8 mouse cellular contexts compared by ENCODE assay signal in the genomic region with DNA sequence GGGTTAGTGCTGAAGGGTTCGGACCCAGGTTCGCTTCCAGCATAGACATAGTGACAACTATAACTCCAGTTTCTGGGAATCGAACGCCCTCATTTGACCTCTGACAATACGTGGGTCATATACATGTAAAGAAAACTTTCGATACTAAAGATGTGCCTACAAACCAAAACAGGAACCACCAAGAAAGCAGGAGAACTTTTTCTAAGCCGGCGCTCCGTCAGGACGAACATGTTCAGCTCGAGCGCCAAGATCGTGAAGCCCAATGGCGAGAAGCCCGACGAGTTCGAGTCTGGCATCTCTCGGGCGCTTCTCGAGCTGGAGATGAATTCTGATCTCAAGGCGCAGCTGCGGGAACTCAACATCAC. TPM values are rescaled to one million over a fixed set of nuclear protein-coding genes. Genes with fewer than 3 reads are reported as not detected.
DNase-seq lines count a peak whose midpoint lies in the region; ATAC-seq and TF ChIP-seq lines count a peak whose summit lies in the region.

No protein-coding gene starts in this region.

- peak overlapping the region; percentile 64 for H3K4me3 ChIP-seq in bone marrow macrophage, adult 2 months (ENCODE audit: insufficient read depth, low read length)
- peak overlapping the region; percentile 83 for H3K4me3 ChIP-seq in heart, embryonic 12.5 days
- H3K4me3 ChIP-seq in limb, embryonic 10.5 days, result peak overlapping the region; percentile 80
- H3K4me3 ChIP-seq in midbrain, embryonic 14.5 days (replicated peaks; ENCODE audit: low read depth, low read length), result peak overlapping the region; percentile 72

- peak; percentile 44 to 75 for DNase-seq in adrenal gland, adult (ENCODE audit: inconsistent age in 2 of 2, low spot score in 1 of 2)
- DNase-seq in adrenal gland, postnatal 10 days, result no peak
- peak; percentile 67 for DNase-seq in limb, embryonic 10.5 days (ENCODE audit: low spot score)
- no peak for DNase-seq in midbrain, embryonic 14.5 days
- no peak for DNase-seq in spleen, adult 18-20 months

- H3K9me3 ChIP-seq in heart, embryonic 12.5 days (replicated peaks), result no peaks in the 10 kb centered on the region
- no peaks in the 10 kb centered on the region for H3K9me3 ChIP-seq in limb, embryonic 10.5 days (replicated peaks)
- H3K9me3 ChIP-seq in midbrain, embryonic 14.5 days (ENCODE audit: control insufficient read depth, low read length), result no peaks in the 10 kb centered on the region

- peak overlapping the region; percentile 98 for H3K4me2 ChIP-seq in heart, embryonic 12.5 days
- H3K4me2 ChIP-seq in midbrain, embryonic 14.5 days (ENCODE audit: low read length), result peak overlapping the region; percentile 55

- peaks cover 27% of the 10 kb centered on the region for H3K4me1 ChIP-seq in bone marrow macrophage, adult 2 months (ENCODE audit: control insufficient read depth, insufficient read depth, low read length)
- peaks cover 20% of the 10 kb centered on the region for H3K4me1 ChIP-seq in heart, embryonic 12.5 days (replicated peaks)
- H3K4me1 ChIP-seq in limb, embryonic 10.5 days, result peaks cover 40% of the 10 kb centered on the region
- H3K4me1 ChIP-seq in midbrain, embryonic 14.5 days (ENCODE audit: control insufficient read depth, insufficient read depth, low read length), result peaks cover 11% of the 10 kb centered on the region

- no peak for TF ChIP-seq POLR2A in bone marrow macrophage, adult 2 months (IDR thresholded peaks at IDR 0.05; ENCODE audit: borderline replicate concordance, low read depth, low read length)

- under 1% methylated on average over 22 of the region's 22 CpGs for WGBS in heart, embryonic 12.5 days
- WGBS in limb, embryonic 10.5 days, result under 1% methylated on average over 22 of the region's 22 CpGs
- under 1% methylated on average over 22 of the region's 22 CpGs for WGBS in midbrain, embryonic 14.5 days

- H3K27me3 ChIP-seq in heart, embryonic 12.5 days (replicated peaks), result no peaks in the 10 kb centered on the region
- H3K27me3 ChIP-seq in limb, embryonic 10.5 days (ENCODE audit: low read depth, poor library complexity, severe bottlenecking), result no peaks in the 10 kb centered on the region
- H3K27me3 ChIP-seq in midbrain, embryonic 14.5 days (ENCODE audit: control insufficient read depth, insufficient read depth, low read length), result no peaks in the 10 kb centered on the region

- H3K36me3 ChIP-seq in heart, embryonic 12.5 days, result peaks cover 38% of the 10 kb centered on the region
- peaks cover 48% of the 10 kb centered on the region for H3K36me3 ChIP-seq in limb, embryonic 10.5 days
- peaks cover 10% of the 10 kb centered on the region for H3K36me3 ChIP-seq in midbrain, embryonic 14.5 days (ENCODE audit: control insufficient read depth, insufficient read depth, low read length)

- peak overlapping the region; percentile 63 for H3K27ac ChIP-seq in bone marrow macrophage, adult 2 months (ENCODE audit: insufficient read depth, low read depth, low read length)
- peak overlapping the region; percentile 45 for H3K27ac ChIP-seq in heart, embryonic 12.5 days (ENCODE audit: poor library complexity, severe bottlenecking)
- H3K27ac ChIP-seq in limb, embryonic 10.5 days, result peak overlapping the region; percentile 97
- H3K27ac ChIP-seq in midbrain, embryonic 14.5 days (replicated peaks; ENCODE audit: low read depth, low read length), result no peak overlapping the region

- peak overlapping the region; percentile 63 for H3K9ac ChIP-seq in heart, embryonic 12.5 days
- H3K9ac ChIP-seq in midbrain, embryonic 14.5 days (replicated peaks; ENCODE audit: low read length), result no peak overlapping the region; the same call in 1 of the 2 replicates

- no peak for TF ChIP-seq CTCF in bone marrow macrophage, adult 2 months (IDR thresholded peaks at IDR 0.05; ENCODE audit: low read depth, low read length)

- ATAC-seq in heart, embryonic 12.5 days (ENCODE audit: insufficient number of reproducible peaks, low FRiP score), result no peak
- no peak for ATAC-seq in midbrain, embryonic 14.5 days (ENCODE audit: low FRiP score, low TSS enrichment)
- ATAC-seq in megakaryocyte progenitor cell, adult 5-6 weeks (replicated peaks; ENCODE audit: poor library complexity), result no peak

RNA-seq across cellular contexts. Expression of gene Mospd3, which starts 0.5 kb away (rescaled TPM):
- 10 to 100 TPM; 43.3 to 47.4 TPM for total RNA-seq in adrenal gland, postnatal 10 days (2021)
- 64.0 and 69.9 TPM in 2 replicates for polyA plus RNA-seq in bone marrow macrophage, adult 2 months (2012; ENCODE audit: insufficient read depth, insufficient read length, missing spikeins)
- polyA plus RNA-seq in heart, embryonic 12.5 days (2016; fragmentation: Nextera tagmentation; extraction: Ambion mirVana), result 18.7 and 18.8 TPM in 2 replicates
- 14.7 and 16.4 TPM in 2 replicates for polyA plus RNA-seq in limb, embryonic 10.5 days (2016; fragmentation: Nextera tagmentation; extraction: Ambion mirVana)
- 67.2 and 83.9 TPM in 2 replicates for polyA plus RNA-seq in midbrain, embryonic 14.5 days (2014; fragmentation: Nextera tagmentation; extraction: Ambion mirVana)
- total RNA-seq in megakaryocyte progenitor cell, adult 5-6 weeks (2015), result 95.4 and 97.5 TPM in 2 replicates
- 3.6 and 5.5 TPM in 2 replicates for total RNA-seq in megakaryocyte progenitor cell, adult 5-6 weeks (2017)

RNA-seq across cellular contexts. Expression of gene Pcolce, which starts 12.2 kb away (rescaled TPM):
- 100 to 1,000 TPM; 347 to 368 TPM for total RNA-seq in adrenal gland, postnatal 10 days (2021)
- 3.2 and 5.0 TPM in 2 replicates for polyA plus RNA-seq in bone marrow macrophage, adult 2 months (2012; ENCODE audit: insufficient read depth, insufficient read length, missing spikeins)
- 109 and 118 TPM in 2 replicates for polyA plus RNA-seq in heart, embryonic 12.5 days (2016; fragmentation: Nextera tagmentation; extraction: Ambion mirVana)
- 153 and 165 TPM in 2 replicates for polyA plus RNA-seq in limb, embryonic 10.5 days (2016; fragmentation: Nextera tagmentation; extraction: Ambion mirVana)
- 3.0 and 11.7 TPM in 2 replicates for polyA plus RNA-seq in midbrain, embryonic 14.5 days (2014; fragmentation: Nextera tagmentation; extraction: Ambion mirVana)
- not detected in 2 replicates for total RNA-seq in megakaryocyte progenitor cell, adult 5-6 weeks (2015)
- not detected in 2 replicates for total RNA-seq in megakaryocyte progenitor cell, adult 5-6 weeks (2017)

RNA-seq across cellular contexts. Expression of gene Fbxo24, which starts 27.5 kb away (rescaled TPM):
- 1 to 10 TPM in 1 of 2 experiments, under 1 TPM in 1; 0.51 to 1.2 TPM for total RNA-seq in adrenal gland, postnatal 10 days (2021)
- polyA plus RNA-seq in bone marrow macrophage, adult 2 months (2012; ENCODE audit: insufficient read depth, insufficient read length, missing spikeins), result not detected in 2 replicates
- polyA plus RNA-seq in heart, embryonic 12.5 days (2016; fragmentation: Nextera tagmentation; extraction: Ambion mirVana), result 0.15 TPM in 1 of 2 replicates, not detected in the other
- polyA plus RNA-seq in limb, embryonic 10.5 days (2016; fragmentation: Nextera tagmentation; extraction: Ambion mirVana), result 0.11 and 0.60 TPM in 2 replicates
- polyA plus RNA-seq in midbrain, embryonic 14.5 days (2014; fragmentation: Nextera tagmentation; extraction: Ambion mirVana), result 0.09 and 0.18 TPM in 2 replicates
- not detected in 2 replicates for total RNA-seq in megakaryocyte progenitor cell, adult 5-6 weeks (2015)
- 0.21 TPM in 1 of 2 replicates, not detected in the other for total RNA-seq in megakaryocyte progenitor cell, adult 5-6 weeks (2017)

RNA-seq across cellular contexts. Expression of gene Lrch4, which starts 27.6 kb away (rescaled TPM):
- total RNA-seq in adrenal gland, postnatal 10 days (2021), result 10 to 100 TPM; 25.0 to 29.9 TPM
- 209 and 221 TPM in 2 replicates for polyA plus RNA-seq in bone marrow macrophage, adult 2 months (2012; ENCODE audit: insufficient read depth, insufficient read length, missing spikeins)
- polyA plus RNA-seq in heart, embryonic 12.5 days (2016; fragmentation: Nextera tagmentation; extraction: Ambion mirVana), result 24.3 and 27.3 TPM in 2 replicates
- polyA plus RNA-seq in limb, embryonic 10.5 days (2016; fragmentation: Nextera tagmentation; extraction: Ambion mirVana), result 25.9 and 32.2 TPM in 2 replicates
- 18.1 and 21.9 TPM in 2 replicates for polyA plus RNA-seq in midbrain, embryonic 14.5 days (2014; fragmentation: Nextera tagmentation; extraction: Ambion mirVana)
- total RNA-seq in megakaryocyte progenitor cell, adult 5-6 weeks (2015), result 37.8 and 38.0 TPM in 2 replicates
- 27.3 and 29.5 TPM in 2 replicates for total RNA-seq in megakaryocyte progenitor cell, adult 5-6 weeks (2017)

RNA-seq across cellular contexts. Expression of gene Gm20605, which starts 27.6 kb away (rescaled TPM):
- 10 to 100 TPM in 1 of 2 experiments, 1 to 10 TPM in 1; 5.7 to 10.6 TPM for total RNA-seq in adrenal gland, postnatal 10 days (2021)
- polyA plus RNA-seq in bone marrow macrophage, adult 2 months (2012; ENCODE audit: insufficient read depth, insufficient read length, missing spikeins), result 37.5 and 42.1 TPM in 2 replicates
- 6.9 and 7.1 TPM in 2 replicates for polyA plus RNA-seq in heart, embryonic 12.5 days (2016; fragmentation: Nextera tagmentation; extraction: Ambion mirVana)
- polyA plus RNA-seq in limb, embryonic 10.5 days (2016; fragmentation: Nextera tagmentation; extraction: Ambion mirVana), result 12.6 and 14.8 TPM in 2 replicates
- 4.4 and 6.0 TPM in 2 replicates for polyA plus RNA-seq in midbrain, embryonic 14.5 days (2014; fragmentation: Nextera tagmentation; extraction: Ambion mirVana)
- total RNA-seq in megakaryocyte progenitor cell, adult 5-6 weeks (2015), result 5.5 and 8.3 TPM in 2 replicates
- total RNA-seq in megakaryocyte progenitor cell, adult 5-6 weeks (2017), result 4.3 and 8.0 TPM in 2 replicates

Comparison
In these comparisons a context has a peak if more than half of its experiments do, and no peak if none do; other contexts are left out.
1. DNase-seq: peak in adrenal gland, adult (2 of 2) and limb, embryonic 10.5 days (single experiment); none in adrenal gland, postnatal 10 days (single experiment), midbrain, embryonic 14.5 days (single experiment) and spleen, adult 18-20 months (0 of 2).
2. Peak in every context shown above with its lines, with median percentiles within 50 percentile points of each other: H3K4me3 ChIP-seq.